In genomic region chr6:41605061-41605793, GRCm38 (mm10) we compare ENCODE assay signal across 8 mouse cellular contexts. TPM values are rescaled to one million over a fixed set of nuclear protein-coding genes. Genes with fewer than 3 reads are reported as not detected.
A peak's percentile ranks its signal among the peaks of the same experiment; 100 is the strongest.
DNase-seq lines count a peak whose midpoint lies in the region; ATAC-seq lines count a peak whose summit lies in the region.

TSS of gene Ephb6 (plus strand) at chr6:41605482.

- under 1% methylated on average over 66 of the region's 68 CpGs for WGBS in embryonic facial prominence, embryonic 12.5 days
- WGBS in heart, embryonic 10.5 days, result under 1% methylated on average over 67 of the region's 68 CpGs
- under 1% methylated on average over 53 of the region's 68 CpGs for WGBS in kidney, embryonic 14.5 days
- under 1% methylated on average over 67 of the region's 68 CpGs for WGBS in liver, embryonic 13.5 days (ENCODE audit: insufficient replicate concordance)
- under 1% methylated on average over 68 of the region's 68 CpGs for WGBS in stomach, embryonic 15.5 days

- ATAC-seq in embryonic facial prominence, embryonic 12.5 days (ENCODE audit: insufficient number of reproducible peaks, insufficient read depth, low FRiP score, low TSS enrichment), result peak; percentile 97
- ATAC-seq in kidney, embryonic 14.5 days (ENCODE audit: low FRiP score, low TSS enrichment), result peak; percentile 98
- ATAC-seq in liver, embryonic 13.5 days (ENCODE audit: low read depth), result peak; percentile 93
- peak; percentile 97 for ATAC-seq in stomach, embryonic 15.5 days (ENCODE audit: insufficient read depth, low FRiP score, low read depth)

- no peaks in the 10 kb centered on the region for H3K36me3 ChIP-seq in embryonic facial prominence, embryonic 12.5 days
- H3K36me3 ChIP-seq in heart, embryonic 10.5 days, result no peaks in the 10 kb centered on the region
- H3K36me3 ChIP-seq in kidney, embryonic 14.5 days (ENCODE audit: control insufficient read depth, insufficient read depth, low read length), result no peaks in the 10 kb centered on the region
- no peaks in the 10 kb centered on the region for H3K36me3 ChIP-seq in liver, embryonic 13.5 days
- no peaks in the 10 kb centered on the region for H3K36me3 ChIP-seq in stomach, embryonic 15.5 days

- peak within 1 kb of the TSS; percentile 67 for H3K4me3 ChIP-seq in embryonic facial prominence, embryonic 12.5 days
- H3K4me3 ChIP-seq in heart, embryonic 10.5 days, result peak within 1 kb of the TSS; percentile 75
- peak within 1 kb of the TSS; percentile 66 for H3K4me3 ChIP-seq in kidney, embryonic 14.5 days (ENCODE audit: low read length)
- H3K4me3 ChIP-seq in liver, embryonic 13.5 days (replicated peaks), result peak within 1 kb of the TSS; percentile 66
- H3K4me3 ChIP-seq in stomach, embryonic 15.5 days (replicated peaks), result peak within 1 kb of the TSS; percentile 81

- no peaks in the 10 kb centered on the region for H3K9me3 ChIP-seq in embryonic facial prominence, embryonic 12.5 days
- H3K9me3 ChIP-seq in heart, embryonic 10.5 days, result no peaks in the 10 kb centered on the region
- H3K9me3 ChIP-seq in kidney, embryonic 14.5 days (ENCODE audit: control insufficient read depth, low read length), result no peaks in the 10 kb centered on the region
- no peaks in the 10 kb centered on the region for H3K9me3 ChIP-seq in liver, embryonic 13.5 days (replicated peaks)
- H3K9me3 ChIP-seq in stomach, embryonic 15.5 days, result no peaks in the 10 kb centered on the region

- H3K27ac ChIP-seq in embryonic facial prominence, embryonic 12.5 days, result peak within 1 kb of the TSS; percentile 93
- H3K27ac ChIP-seq in heart, embryonic 10.5 days, result peak within 1 kb of the TSS; percentile 93
- H3K27ac ChIP-seq in kidney, embryonic 14.5 days (ENCODE audit: low read depth, low read length), result peak within 1 kb of the TSS; percentile 85
- no peak within 1 kb of the TSS for H3K27ac ChIP-seq in liver, embryonic 13.5 days
- peak within 1 kb of the TSS; percentile 91 for H3K27ac ChIP-seq in stomach, embryonic 15.5 days

- H3K4me1 ChIP-seq in embryonic facial prominence, embryonic 12.5 days, result peaks cover 10% of the 10 kb centered on the region
- H3K4me1 ChIP-seq in heart, embryonic 10.5 days, result peaks cover 9% of the 10 kb centered on the region; the same call in 1 of the 2 replicates
- H3K4me1 ChIP-seq in kidney, embryonic 14.5 days (ENCODE audit: control insufficient read depth, insufficient read depth, low read length), result 0 out of 2 replicates have a peak, but pooled peaks cover 6% of the 10 kb centered on the region
- peaks cover 10% of the 10 kb centered on the region for H3K4me1 ChIP-seq in liver, embryonic 13.5 days (replicated peaks)
- H3K4me1 ChIP-seq in stomach, embryonic 15.5 days, result 0 out of 2 replicates have a peak, but pooled peaks cover 2% of the 10 kb centered on the region

- peak; percentile 74 to 82 for DNase-seq in left cerebral cortex, adult 18-20 months (ENCODE audit: low spot score in 2 of 2)
- no peak for DNase-seq in left cerebral cortex, adult 9 months (ENCODE audit: low spot score in 2 of 2)
- DNase-seq in heart, embryonic 10.5 days (ENCODE audit: low spot score), result peak; percentile 91
- peak; percentile 43 for DNase-seq in liver, embryonic 13.5 days
- DNase-seq in natural killer cell, adult 2 months (ENCODE audit: low spot score in 2 of 2), result peak; percentile 25 to 36

- peak within 1 kb of the TSS; percentile 67 for H3K4me2 ChIP-seq in embryonic facial prominence, embryonic 12.5 days (replicated peaks)
- H3K4me2 ChIP-seq in kidney, embryonic 14.5 days (replicated peaks; ENCODE audit: low read depth, low read length), result peak within 1 kb of the TSS; percentile 93
- peak within 1 kb of the TSS; percentile 77 for H3K4me2 ChIP-seq in liver, embryonic 13.5 days
- H3K4me2 ChIP-seq in stomach, embryonic 15.5 days, result peak within 1 kb of the TSS; percentile 96

- peak within 1 kb of the TSS; percentile 75 for H3K9ac ChIP-seq in embryonic facial prominence, embryonic 12.5 days
- peak within 1 kb of the TSS; percentile 75 for H3K9ac ChIP-seq in kidney, embryonic 14.5 days (ENCODE audit: low read depth, low read length)
- H3K9ac ChIP-seq in liver, embryonic 13.5 days, result peak within 1 kb of the TSS; percentile 61
- peak within 1 kb of the TSS; percentile 68 for H3K9ac ChIP-seq in stomach, embryonic 15.5 days

- H3K27me3 ChIP-seq in embryonic facial prominence, embryonic 12.5 days, result no peaks in the 10 kb centered on the region
- H3K27me3 ChIP-seq in heart, embryonic 10.5 days (ENCODE audit: insufficient read depth, poor library complexity, severe bottlenecking), result peaks cover 24% of the 10 kb centered on the region
- H3K27me3 ChIP-seq in kidney, embryonic 14.5 days (ENCODE audit: control insufficient read depth, insufficient read depth, low read length), result no peaks in the 10 kb centered on the region
- H3K27me3 ChIP-seq in liver, embryonic 13.5 days, result peaks cover 30% of the 10 kb centered on the region
- H3K27me3 ChIP-seq in stomach, embryonic 15.5 days (replicated peaks), result no peaks in the 10 kb centered on the region

RNA-seq across cellular contexts. Expression of gene Ephb6, which starts in this region (rescaled TPM):
- 100 to 1,000 TPM; 115 to 119 TPM for total RNA-seq in left cerebral cortex, adult 18-20 months (2021)
- polyA plus RNA-seq in embryonic facial prominence, embryonic 12.5 days (2016; fragmentation: Nextera tagmentation; extraction: Ambion mirVana), result 25.9 and 27.2 TPM in 2 replicates
- 5.1 and 6.2 TPM in 2 replicates for polyA plus RNA-seq in heart, embryonic 10.5 days (2016; fragmentation: Nextera tagmentation; extraction: Ambion mirVana)
- polyA plus RNA-seq in kidney, embryonic 14.5 days (2014; fragmentation: Nextera tagmentation; extraction: Ambion mirVana), result 9.2 and 11.8 TPM in 2 replicates
- polyA plus RNA-seq in liver, embryonic 13.5 days (2015; fragmentation: Nextera tagmentation; extraction: Ambion mirVana), result 1.1 and 1.7 TPM in 2 replicates
- 9.2 and 12.0 TPM in 2 replicates for polyA plus RNA-seq in stomach, embryonic 15.5 days (2015; fragmentation: Nextera tagmentation; extraction: Ambion mirVana)

Comparison
In these comparisons a context has a peak if more than half of its experiments do, and no peak if none do; other contexts are left out.
1. DNase-seq: peak in left cerebral cortex, adult 18-20 months (2 of 2), heart, embryonic 10.5 days (single experiment), liver, embryonic 13.5 days (single experiment) and natural killer cell, adult 2 months (2 of 2); none in left cerebral cortex, adult 9 months (0 of 2).
2. Peak in every context shown above with its lines, with median percentiles within 50 percentile points of each other: ATAC-seq, H3K4me2 ChIP-seq, H3K4me3 ChIP-seq and H3K9ac ChIP-seq.